Mouse (Mus musculus): ENCODE results near the gene Vmn1r127.
"Not testable (repeated sequence)": the region's sequence is repeated elsewhere in the genome, so short reads cannot be mapped to it uniquely, and the experiment has no call there.

Gene Vmn1r127

DNA sequence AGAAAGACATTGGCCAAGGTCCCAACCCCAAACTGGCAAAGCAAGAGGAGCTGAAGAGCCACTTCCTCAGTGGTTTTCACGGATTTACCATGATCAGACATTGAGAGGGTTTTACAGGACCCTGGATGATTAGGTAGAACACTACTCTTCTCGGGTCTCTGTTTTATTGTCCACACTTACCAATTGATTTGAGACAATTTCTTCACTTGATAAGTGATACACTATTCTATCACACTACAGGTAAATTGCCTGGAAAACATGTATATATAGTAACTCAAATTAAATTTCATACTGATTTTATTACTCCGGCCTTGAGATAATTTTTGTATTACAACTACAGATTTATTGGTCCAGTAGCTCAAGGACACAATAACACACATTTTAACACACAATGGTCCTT, at the start of gene Vmn1r127:
Vmn1r127 (minus strand) TSS at position 101 of the 400 bp plus-strand sequence.
- DNase-seq (ENCODE audit: low read depth, low spot score), result not testable (repeated sequence)

DNA sequence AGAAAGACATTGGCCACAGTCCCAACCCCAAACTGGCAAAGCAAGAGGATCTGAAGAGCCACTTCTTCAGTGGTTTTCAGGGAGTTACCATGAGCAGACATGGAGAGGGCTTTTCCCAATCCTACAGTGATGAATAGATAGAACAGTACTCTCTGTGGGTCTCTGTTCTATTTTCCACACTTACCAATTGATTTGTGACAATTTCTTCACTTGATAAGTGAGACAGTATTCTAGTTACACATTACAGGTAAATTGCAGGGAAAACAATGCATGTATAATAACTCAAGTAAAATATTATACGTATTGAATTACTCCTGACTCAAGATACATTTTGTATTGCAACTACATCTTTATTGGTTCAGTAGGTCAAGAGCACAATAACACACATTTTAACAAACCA, 41.5 kb upstream of the Vmn1r127 start, which contains the start of gene Vmn1r129:
Vmn1r129 (minus strand) TSS at position 101 of the 400 bp plus-strand sequence.
- not testable (repeated sequence) for DNase-seq (ENCODE audit: low read depth, low spot score)

DNA sequence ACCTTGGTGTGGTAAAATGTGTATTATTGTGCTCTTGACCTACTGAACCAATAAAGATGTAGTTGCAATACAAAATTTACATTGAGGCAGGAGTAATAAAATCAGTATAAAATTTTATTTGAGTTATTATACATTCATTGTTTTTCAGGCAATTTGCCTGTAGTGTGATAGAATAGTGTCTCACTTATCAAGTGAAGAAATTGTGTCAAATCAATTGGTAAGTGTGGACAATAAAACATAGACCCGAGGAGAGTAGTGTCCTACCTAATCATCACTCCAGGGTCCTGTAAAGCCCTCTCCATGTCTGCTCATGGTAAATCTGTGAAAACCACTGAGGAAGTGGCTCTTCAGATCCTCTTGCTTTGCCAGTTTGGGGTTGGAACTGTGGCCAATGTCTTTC, 29.4 kb upstream of the Vmn1r127 start, which contains the start of gene Vmn1r128:
Vmn1r128 (plus strand) TSS at position 301 of the 400 bp plus-strand sequence.
- DNase-seq (ENCODE audit: low read depth, low spot score), result not testable (repeated sequence)

DNA sequence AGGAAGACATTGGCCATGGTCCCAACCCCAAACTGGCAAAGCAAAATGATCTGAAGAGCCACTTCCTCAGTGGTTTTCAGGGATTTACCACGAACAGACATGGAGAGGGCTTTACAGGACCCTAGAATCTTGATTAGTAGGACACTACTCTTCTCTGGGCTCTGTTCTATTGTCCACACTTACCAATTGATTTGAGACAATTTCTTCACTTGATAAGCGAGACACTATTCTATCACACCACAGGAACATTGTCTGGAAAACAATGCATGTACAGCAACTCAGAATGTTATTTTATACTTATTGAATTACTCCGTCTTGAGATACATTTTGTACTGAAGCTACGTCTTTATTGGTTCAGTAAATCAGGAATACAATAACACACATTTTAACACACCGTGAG, 18.3 kb downstream of the Vmn1r127 start, which contains the start of gene Vmn1r126:
Vmn1r126 (minus strand) TSS at position 101 of the 400 bp plus-strand sequence.
- not testable (repeated sequence) for DNase-seq (ENCODE audit: low read depth, low spot score)

DNA sequence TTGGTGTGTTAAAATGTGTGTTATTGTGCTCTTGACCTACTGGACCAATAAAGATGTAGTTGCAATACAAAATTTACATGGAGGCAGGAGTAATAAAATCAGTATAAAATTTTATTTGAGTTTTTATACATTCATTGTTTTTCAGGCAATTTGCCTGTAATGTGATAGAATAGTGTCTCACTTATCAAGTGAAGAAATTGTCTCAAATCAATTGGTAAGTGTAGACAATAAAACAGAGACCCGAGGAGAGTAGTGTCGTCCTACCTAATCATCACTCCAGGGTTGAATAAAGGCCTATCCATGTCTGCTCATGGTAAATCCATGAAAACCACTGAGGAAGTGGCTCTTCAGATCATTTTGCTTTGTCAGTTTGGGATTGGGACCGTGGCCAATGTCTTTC, 47.8 kb downstream of the Vmn1r127 start, which contains the start of gene Vmn1r125:
Vmn1r125 (plus strand) TSS at position 301 of the 400 bp plus-strand sequence.
- not testable (repeated sequence) for DNase-seq (ENCODE audit: low read depth, low spot score)
